Mouse (Mus musculus) liver, postnatal 0 days (tissue): ENCODE data around the gene Adarb2.

Experiments used
- CTCF ChIP-seq: sonication (generic); IDR thresholded peaks from 2 replicates; pipeline ENCODE4 v1.5.1; 2016; ENCODE audit warnings: antibody characterized with exemption, low read depth
- EP300 ChIP-seq: IDR thresholded peaks from 2 replicates; pipeline ENCODE4 v1.6.1; 2016; ENCODE audit warnings: antibody characterized with exemption, low read depth, mild to moderate bottlenecking

DNA sequence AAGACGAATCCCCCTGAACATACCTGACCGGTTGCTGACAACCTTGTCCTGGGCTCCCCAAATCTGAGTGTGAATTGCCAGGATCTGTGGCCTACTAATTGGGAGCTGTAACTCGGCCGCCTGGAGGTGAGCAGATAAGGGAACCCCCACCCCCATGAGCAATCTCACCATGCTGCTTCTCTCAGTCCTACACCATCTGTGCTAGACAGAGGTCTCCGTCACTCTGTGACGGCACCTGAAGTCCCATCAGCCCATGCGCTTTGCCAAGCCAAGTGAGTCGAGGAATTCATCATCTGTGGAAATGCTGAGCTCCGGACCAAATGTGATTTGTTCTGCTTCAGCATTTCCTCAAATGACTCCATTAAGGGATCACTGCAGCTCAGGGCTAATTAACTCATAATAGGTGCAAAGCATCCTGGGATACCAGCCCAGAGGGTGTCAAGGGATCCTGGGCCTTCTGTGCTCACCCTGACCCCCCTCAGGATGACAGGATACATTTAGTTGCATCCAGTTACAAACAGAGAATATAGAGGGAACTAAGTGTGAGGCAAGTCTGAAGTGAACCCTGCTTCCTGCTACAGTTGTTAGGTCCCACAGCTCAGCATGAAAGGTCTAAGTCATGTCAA is 462.1 kb downstream of the Adarb2 start:
- TF ChIP-seq CTCF, result no peak
- TF ChIP-seq EP300, result no peak
